Mouse (Mus musculus) midbrain, embryonic 11.5 days (tissue): ENCODE results near the gene Hist1h3d. TPM values are rescaled to one million over a fixed set of nuclear protein-coding genes. Genes with fewer than 3 reads are reported as not detected.
A peak's percentile ranks its signal among the peaks of the same experiment; 100 is the strongest.
"Not testable (repeated sequence)": the region's sequence is repeated elsewhere in the genome, so short reads cannot be mapped to it uniquely, and the experiment has no call there.

Experiments used
- ATAC-seq: fragments of 200-750 bp; cut with Nextera tagmentation; 2 replicates; pipeline ENCODE4 v1.8.0; 2017; ENCODE audit warnings: moderate TSS enrichment, moderate library complexity; ENCODE audit not compliant: low FRiP score
- DNase-seq: peaks from one replicate; pipeline ENCODE4 v3.0.0; 2015; ENCODE audit warnings: low spot score; ENCODE audit errors: missing footprints
- H3K27ac ChIP-seq: fragments of 300-500 bp; sonication (generic); 2 replicates; pipeline ENCODE4 v1.5.1; 2014; ENCODE audit warnings: low read depth, low read length
- H3K27me3 ChIP-seq: fragments of 300-500 bp; sonication (generic); 2 replicates; pipeline ENCODE4 v1.6.1; 2014; ENCODE audit warnings: mild to moderate bottlenecking, low read length, moderate library complexity, mixed read lengths; ENCODE audit not compliant: control insufficient read depth, insufficient read depth
- H3K36me3 ChIP-seq: fragments of 300-500 bp; sonication (generic); 2 replicates; pipeline ENCODE4 v1.6.1; 2014; ENCODE audit warnings: mild to moderate bottlenecking, low read length, moderate library complexity, mixed read lengths; ENCODE audit not compliant: control insufficient read depth, insufficient read depth
- H3K4me1 ChIP-seq: fragments of 300-500 bp; sonication (generic); 2 replicates; pipeline ENCODE4 v1.6.1; 2014; ENCODE audit warnings: low read length; ENCODE audit not compliant: control insufficient read depth, insufficient read depth
- H3K4me2 ChIP-seq: fragments of 300-500 bp; sonication (generic); 2 replicates; pipeline ENCODE4 v1.6.1; 2014; ENCODE audit warnings: mild to moderate bottlenecking, moderate library complexity
- H3K4me3 ChIP-seq: fragments of 300-500 bp; sonication (generic); 2 replicates; pipeline ENCODE4 v1.5.1; 2014; ENCODE audit warnings: low read depth, low read length
- H3K9ac ChIP-seq: fragments of 300-500 bp; sonication (generic); 2 replicates; pipeline ENCODE4 v1.6.1; 2014; ENCODE audit warnings: low read length
- H3K9me3 ChIP-seq: fragments of 300-500 bp; sonication (generic); 2 replicates; pipeline ENCODE4 v1.6.1; 2016; ENCODE audit warnings: low read length; ENCODE audit not compliant: control insufficient read depth
- WGBS: fragments of 180-500 bp; shearing (Covaris S2); extraction: QIAGEN DNeasy Blood & Tissue Kit; methylation state at CpG from one replicate; pipeline ENCODE4 v1.1.7; 2014; 5-methylcytosine and 5-hydroxymethylcytosine counted together
- polyA plus RNA-seq: library from polyadenylated mRNA; unstranded; fragments of >200 nt; fragmentation: Nextera tagmentation; extraction: Ambion mirVana; gene quantifications from 2 replicates; pipeline ENCODE4 v1.2.1, GENCODE M21; 2014

Gene Hist1h3d
- polyA plus RNA-seq, 1 experiment from 2014 or later: 7.4 TPM

GRCm38 (mm10) chr13:23561531-23561882 is 14.1 kb upstream of the Hist1h3d start:
- peak overlapping the region; percentile 86; the same call in 1 of the 2 replicates for H3K9ac ChIP-seq
- WGBS: 0% methylated on average over 2 of the region's 5 CpGs
- ATAC-seq, H3K9me3 ChIP-seq, DNase-seq, H3K36me3 ChIP-seq, H3K27me3 ChIP-seq, H3K4me1 ChIP-seq: not testable (repeated sequence)
- peak overlapping the region; percentile 96; the same call in 1 of the 2 replicates for H3K27ac ChIP-seq
- H3K4me3 ChIP-seq: peak overlapping the region; percentile 35
- H3K4me2 ChIP-seq: peak overlapping the region; percentile 71

- Histone ChIP-seq H3K27ac (peak within 1 kb of the TSS; percentile 96), H3K4me3 (peak within 1 kb of the TSS; percentile 35), H3K4me2 (peak within 1 kb of the TSS; percentile 71), H3K9ac (peak within 1 kb of the TSS; percentile 86)
- 0% methylated on average over 46 of the region's 67 CpGs for WGBS
- DNase-seq (peak; percentile 99), ATAC-seq (peak; percentile 98)
- H3K27me3 ChIP-seq, H3K36me3 ChIP-seq, H3K9me3 ChIP-seq, H3K4me1 ChIP-seq: not testable (repeated sequence)
Measured at GRCm38 (mm10) chr13:23561883-23562659, 13.5 kb upstream of the Hist1h3d start, which contains the start of gene Hist1h3e. Gene Hist1h3e (minus strand): TSS chr13:23562369.

- ATAC-seq (peak; percentile 65), DNase-seq (peak; percentile 96)
- H3K4me2 ChIP-seq: peak overlapping the region; percentile 71
- H3K4me3 ChIP-seq: peak overlapping the region; percentile 35
- H3K36me3 ChIP-seq: no peaks in the 10 kb centered on the region
- no peaks in the 10 kb centered on the region for H3K9me3 ChIP-seq
- H3K27me3 ChIP-seq: no peaks in the 10 kb centered on the region
- peak overlapping the region; percentile 96 for H3K27ac ChIP-seq
- H3K9ac ChIP-seq: peak overlapping the region; percentile 86
- H3K4me1 ChIP-seq: no peaks in the 10 kb centered on the region
- 4% methylated on average over 18 of the region's 18 CpGs for WGBS
Measured at GRCm38 (mm10) chr13:23562699-23563462, 12.7 kb upstream of the Hist1h3d start.

GRCm38 (mm10) chr13:23564482-23564881 is 11.1 kb upstream of the Hist1h3d start:
- no peaks in the 10 kb centered on the region for H3K9me3 ChIP-seq
- ATAC-seq (no peak), DNase-seq (no peak)
- no peaks in the 10 kb centered on the region for H3K36me3 ChIP-seq
- H3K4me2 ChIP-seq: no peak overlapping the region
- H3K9ac ChIP-seq: no peak overlapping the region
- H3K4me3 ChIP-seq: no peak overlapping the region
- WGBS: 87% methylated on average over 2 of the region's 2 CpGs
- H3K27ac ChIP-seq: 0 out of 2 replicates have a peak overlapping the region, but pooled peaks have one; percentile 96
- H3K27me3 ChIP-seq: no peaks in the 10 kb centered on the region
- no peaks in the 10 kb centered on the region; the same call in 1 of the 2 replicates for H3K4me1 ChIP-seq

DNA sequence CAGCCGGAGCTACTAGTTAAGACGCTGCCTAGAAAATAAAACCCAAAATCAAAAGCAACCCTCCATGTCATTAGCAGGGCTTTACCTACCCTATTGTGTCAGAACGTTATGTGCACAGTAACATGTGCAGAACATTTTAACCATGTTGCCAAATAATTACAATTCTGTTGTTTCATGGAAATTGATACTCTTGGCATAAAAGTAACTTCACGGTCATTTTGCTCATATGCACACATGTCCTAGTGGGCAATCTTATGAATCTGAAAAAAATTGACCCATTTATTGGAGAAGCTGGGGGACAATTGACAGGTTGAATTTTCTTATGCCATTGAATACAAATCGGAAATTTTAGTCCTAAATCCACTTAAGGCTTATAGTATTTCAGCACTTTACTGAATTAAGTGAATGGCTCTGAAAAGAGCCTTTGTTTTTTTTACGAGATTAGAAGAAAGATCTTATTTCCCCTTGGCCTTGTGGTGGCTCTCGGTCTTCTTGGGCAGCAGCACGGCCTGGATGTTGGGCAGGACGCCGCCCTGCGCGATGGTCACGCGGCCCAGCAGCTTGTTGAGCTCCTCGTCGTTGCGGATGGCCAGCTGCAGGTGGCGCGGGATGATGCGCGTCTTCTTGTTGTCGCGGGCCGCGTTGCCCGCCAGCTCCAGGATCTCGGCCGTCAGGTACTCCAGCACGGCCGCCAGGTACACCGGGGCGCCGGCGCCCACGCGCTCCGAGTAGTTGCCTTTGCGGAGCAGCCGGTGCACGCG is 5.1 kb upstream of the Hist1h3d start:
- 4% methylated on average over 19 of the region's 41 CpGs for WGBS
- DNase-seq: peak; percentile 94
- not testable (repeated sequence) for H3K4me1 ChIP-seq, H3K36me3 ChIP-seq, ATAC-seq, H3K9me3 ChIP-seq, H3K27me3 ChIP-seq
- Histone ChIP-seq H3K4me3 (peak overlapping the region; percentile 43), H3K9ac (peak overlapping the region; percentile 57; the same call in 1 of the 2 replicates), H3K4me2 (peak overlapping the region; percentile 42), H3K27ac (peak overlapping the region; percentile 93)

GRCm38 (mm10) chr13:23571022-23571503 is 4.5 kb upstream of the Hist1h3d start, which contains the start of the genes Hist1h2ae and Hist1h2bg:
Gene Hist1h2ae (minus strand): TSS chr13:23571220.
Gene Hist1h2bg (plus strand): TSS chr13:23571396.
- DNase-seq (peak; percentile 96), ATAC-seq (peak; percentile 90)
- Histone ChIP-seq H3K9ac (peak within 1 kb of the TSS; percentile 75), H3K9me3 (no peaks in the 10 kb centered on the region), H3K4me2 (peak within 1 kb of the TSS; percentile 63), H3K27me3 (no peaks in the 10 kb centered on the region), H3K4me1 (peaks cover 6% of the 10 kb centered on the region; the same call in 1 of the 2 replicates), H3K27ac (peak within 1 kb of the TSS; percentile 93), H3K4me3 (peak within 1 kb of the TSS; percentile 43), H3K36me3 (no peaks in the 10 kb centered on the region)
- 0% methylated on average over 18 of the region's 18 CpGs for WGBS

DNA sequence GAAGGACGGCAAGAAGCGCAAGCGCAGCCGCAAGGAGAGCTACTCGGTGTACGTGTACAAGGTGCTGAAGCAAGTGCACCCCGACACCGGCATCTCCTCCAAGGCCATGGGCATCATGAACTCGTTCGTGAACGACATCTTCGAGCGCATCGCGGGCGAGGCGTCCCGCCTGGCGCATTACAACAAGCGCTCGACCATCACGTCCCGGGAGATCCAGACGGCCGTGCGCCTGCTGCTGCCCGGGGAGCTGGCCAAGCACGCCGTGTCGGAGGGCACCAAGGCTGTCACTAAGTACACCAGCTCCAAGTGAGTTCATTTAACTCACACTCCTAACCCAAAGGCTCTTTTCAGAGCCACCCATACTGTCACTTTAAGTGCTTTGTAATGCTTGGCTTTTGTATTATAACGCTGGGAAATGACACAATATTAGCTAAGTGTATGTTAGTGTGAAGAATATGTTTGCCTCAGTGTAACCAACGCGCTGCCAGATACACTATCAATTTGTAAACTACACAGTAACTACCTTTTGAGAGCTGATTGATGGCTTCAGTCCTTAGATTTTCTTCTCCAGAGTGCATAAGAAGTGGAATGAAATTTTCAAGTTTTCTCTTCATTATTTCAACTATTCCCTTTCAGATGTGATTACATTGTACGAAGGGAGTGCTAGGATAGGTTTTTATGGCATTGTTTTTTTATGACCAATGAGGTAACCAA is 3.9 kb upstream of the Hist1h3d start:
- H3K36me3 ChIP-seq, H3K4me1 ChIP-seq, ATAC-seq, H3K9me3 ChIP-seq, H3K27me3 ChIP-seq: not testable (repeated sequence)
- H3K27ac ChIP-seq: peak overlapping the region; percentile 93
- peak; percentile 91 for DNase-seq
- H3K4me3 ChIP-seq: peak overlapping the region; percentile 43
- peak overlapping the region; percentile 75 for H3K9ac ChIP-seq
- under 1% methylated on average over 11 of the region's 34 CpGs for WGBS
- H3K4me2 ChIP-seq: peak overlapping the region; percentile 63
